Mouse (Mus musculus): ENCODE data around the gene Dnah1. TPM values are rescaled to one million over a fixed set of nuclear protein-coding genes. Genes with fewer than 3 reads are reported as not detected.

Dnah1 gene
- polyA plus RNA-seq (2016; fragmentation: Nextera tagmentation; extraction: Ambion mirVana) = 4.7 and 5.0 TPM in 2 replicates

DNA sequence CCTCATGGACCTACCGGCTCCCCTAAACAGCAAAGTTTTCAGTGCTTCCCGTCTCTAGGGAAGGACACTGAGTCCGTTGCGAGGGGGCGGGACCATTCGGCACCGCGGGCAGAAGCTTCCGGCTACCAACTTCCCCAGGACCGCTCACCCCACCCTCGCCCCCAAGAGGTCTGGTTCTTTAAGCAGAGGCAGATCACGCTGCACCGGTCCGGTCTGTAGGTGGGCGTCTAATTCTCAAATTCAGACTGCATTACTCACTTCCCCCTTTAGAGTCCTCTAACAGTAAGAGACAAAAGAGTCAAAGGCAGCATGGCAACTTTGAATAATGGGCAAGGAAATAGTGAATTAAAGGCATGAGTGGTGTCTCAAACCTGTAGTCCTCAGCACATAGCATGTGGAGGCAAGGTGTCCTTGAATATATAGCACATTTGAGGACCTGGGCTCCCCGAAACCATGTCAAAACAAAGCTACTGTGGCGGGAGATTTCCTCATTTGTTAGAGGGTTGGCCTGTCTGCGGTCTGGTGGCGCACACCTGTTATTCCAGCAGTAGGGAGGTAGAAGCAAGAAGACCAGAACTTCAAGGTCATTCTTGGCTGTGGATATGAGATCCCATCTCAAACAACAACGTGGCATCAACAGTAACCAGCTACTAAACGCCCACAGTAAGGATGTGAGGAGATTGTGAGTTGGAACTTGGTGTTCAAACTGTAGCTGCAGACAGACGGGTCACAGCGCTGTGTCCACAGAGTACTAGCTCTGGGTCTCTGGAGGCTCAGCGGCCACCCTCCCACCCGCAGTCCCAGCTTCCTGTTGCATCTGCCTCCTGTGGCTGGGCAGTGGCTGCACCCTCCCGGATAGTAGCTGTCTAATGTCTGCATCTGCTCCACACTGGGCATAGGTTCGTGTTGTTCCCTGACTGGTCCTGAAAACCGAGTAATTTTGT lies at the start of gene Dnah1:
Dnah1 (minus strand) TSS at position 48 of the 944 bp plus-strand sequence.
- DNase-seq (ENCODE audit: low spot score) = peak; percentile 64
- Histone ChIP-seq H3K4me3 (peak within 1 kb of the TSS; percentile 54), H3K27ac (replicated peaks) (peak within 1 kb of the TSS; percentile 63), H3K27me3 (replicated peaks; ENCODE audit: low read depth, poor library complexity, severe bottlenecking) (peaks cover 15% of the 10 kb centered on the region), H3K4me1 (peaks cover 12% of the 10 kb centered on the region), H3K9me3 (no peaks in the 10 kb centered on the region), H3K36me3 (replicated peaks) (no peaks in the 10 kb centered on the region)
- 35% methylated on average over 28 of the region's 28 CpGs for WGBS

- WGBS = 90% methylated on average over 3 of the region's 3 CpGs
Measured at GRCm38 (mm10) chr14:31369377-31369776, 45.7 kb upstream of the Dnah1 start.

DNA sequence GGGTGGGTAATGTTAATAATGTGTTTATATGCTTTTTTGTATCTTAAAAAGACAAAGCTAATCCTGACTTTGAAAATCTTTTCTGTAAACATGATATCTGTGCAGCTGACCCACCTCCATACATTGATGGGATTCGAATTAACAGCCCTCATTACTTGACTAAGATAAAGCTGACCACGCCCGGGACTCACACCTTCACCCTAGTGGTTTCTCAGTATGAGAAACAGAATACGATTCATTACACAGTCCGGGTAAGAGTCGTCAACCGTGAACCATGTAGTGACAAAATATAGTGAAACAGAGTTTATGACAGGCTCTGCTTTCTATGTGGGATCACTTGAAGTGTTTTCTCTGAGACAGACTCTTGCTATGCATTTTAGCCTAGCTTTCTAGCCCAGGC lies 44.3 kb upstream of the Dnah1 start:
- WGBS = 94% methylated on average over 7 of the region's 7 CpGs
- Histone ChIP-seq H3K4me1 (no peaks in the 10 kb centered on the region), H3K4me3 (no peak overlapping the region), H3K36me3 (replicated peaks) (peaks cover 80% of the 10 kb centered on the region), H3K27me3 (replicated peaks; ENCODE audit: low read depth, poor library complexity, severe bottlenecking) (no peaks in the 10 kb centered on the region), H3K27ac (replicated peaks) (no peak overlapping the region), H3K9me3 (no peaks in the 10 kb centered on the region)
- no peak for DNase-seq (ENCODE audit: low spot score)

More at GRCm38 (mm10) chr14:31369377-31369776, 45.7 kb upstream of the Dnah1 start:
- peaks cover 80% of the 10 kb centered on the region for H3K36me3 ChIP-seq (replicated peaks)
- no peaks in the 10 kb centered on the region for H3K9me3 ChIP-seq
- H3K4me1 ChIP-seq = no peaks in the 10 kb centered on the region
- DNase-seq (ENCODE audit: low spot score) = no peak
- no peaks in the 10 kb centered on the region for H3K27me3 ChIP-seq (replicated peaks; ENCODE audit: low read depth, poor library complexity, severe bottlenecking)
- H3K27ac ChIP-seq (replicated peaks) = no peak overlapping the region
- no peak overlapping the region for H3K4me3 ChIP-seq

DNA sequence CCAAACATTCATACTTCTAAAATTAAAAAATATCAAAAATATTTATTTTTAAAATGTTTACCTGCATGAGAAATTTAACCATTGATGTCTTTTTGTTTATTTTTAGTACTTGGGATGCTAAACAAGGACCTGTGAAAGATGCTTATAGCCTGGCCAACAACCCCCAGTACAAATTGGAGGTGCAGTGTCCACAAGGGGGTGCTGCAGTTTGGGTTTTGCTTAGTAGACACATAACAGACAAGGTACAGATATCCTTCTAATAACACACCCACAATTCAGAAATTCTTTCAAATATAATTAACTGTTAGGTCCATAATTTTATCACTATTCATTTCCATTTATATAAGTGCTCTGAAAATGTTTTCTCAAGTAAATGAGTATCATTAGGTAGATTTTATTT lies 41.7 kb upstream of the Dnah1 start:
- Histone ChIP-seq H3K36me3 (replicated peaks) (peaks cover 71% of the 10 kb centered on the region), H3K27me3 (replicated peaks; ENCODE audit: low read depth, poor library complexity, severe bottlenecking) (no peaks in the 10 kb centered on the region), H3K4me1 (no peaks in the 10 kb centered on the region), H3K9me3 (no peaks in the 10 kb centered on the region), H3K4me3 (no peak overlapping the region), H3K27ac (replicated peaks) (no peak overlapping the region)
- DNase-seq (ENCODE audit: low spot score) = peak; percentile 66

DNA sequence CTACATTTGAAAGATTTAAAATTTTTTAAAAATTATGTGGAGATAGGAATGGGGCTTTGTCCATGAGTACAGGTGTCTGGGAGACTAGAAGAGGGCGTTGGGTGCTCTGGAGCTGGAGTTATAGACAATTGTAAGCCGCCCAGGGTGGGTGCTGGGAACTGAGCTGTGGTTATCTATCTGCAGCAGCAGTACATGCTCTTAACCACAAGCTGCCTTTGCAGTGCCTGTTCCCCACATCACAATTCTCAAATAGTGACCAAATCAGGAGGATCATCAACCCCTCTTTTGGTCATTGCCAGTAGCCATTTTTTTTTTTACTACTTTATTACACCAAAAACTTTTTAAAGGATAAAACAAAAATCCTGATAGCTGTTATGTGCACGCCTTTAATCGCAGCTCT lies 40.9 kb upstream of the Dnah1 start:
- Histone ChIP-seq H3K4me3 (no peak overlapping the region), H3K36me3 (replicated peaks) (peaks cover 65% of the 10 kb centered on the region), H3K27me3 (replicated peaks; ENCODE audit: low read depth, poor library complexity, severe bottlenecking) (no peaks in the 10 kb centered on the region), H3K9me3 (no peaks in the 10 kb centered on the region), H3K4me1 (no peaks in the 10 kb centered on the region), H3K27ac (replicated peaks) (no peak overlapping the region)
- WGBS = 94% methylated on average over 4 of the region's 4 CpGs
- DNase-seq (ENCODE audit: low spot score) = no peak

DNA sequence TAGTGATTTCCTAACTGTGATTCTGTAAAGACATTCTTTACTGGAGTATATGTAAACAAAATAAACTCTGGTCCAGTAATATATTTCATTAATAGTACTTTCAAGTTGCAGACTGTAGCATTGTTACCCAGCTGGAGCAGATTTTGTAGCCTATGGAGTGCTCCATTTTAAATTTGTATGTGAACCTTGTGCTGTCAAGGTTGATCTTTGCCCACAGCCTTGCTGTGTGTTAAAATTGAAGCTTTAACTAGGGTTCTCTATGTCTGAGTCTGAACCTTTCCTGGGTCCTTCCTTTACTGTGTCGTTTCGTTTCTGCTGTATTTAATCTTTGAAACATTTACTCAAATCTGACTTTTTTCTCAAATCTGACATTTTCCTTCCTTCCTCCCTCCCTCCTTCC lies 38.5 kb upstream of the Dnah1 start:
- H3K9me3 ChIP-seq = no peaks in the 10 kb centered on the region
- WGBS = 91% methylated on average over 2 of the region's 2 CpGs
- no peaks in the 10 kb centered on the region for H3K4me1 ChIP-seq
- no peak overlapping the region for H3K4me3 ChIP-seq
- H3K27ac ChIP-seq (replicated peaks) = no peak overlapping the region
- DNase-seq (ENCODE audit: low spot score) = no peak
- no peaks in the 10 kb centered on the region for H3K27me3 ChIP-seq (replicated peaks; ENCODE audit: low read depth, poor library complexity, severe bottlenecking)
- peaks cover 65% of the 10 kb centered on the region for H3K36me3 ChIP-seq (replicated peaks)

GRCm38 (mm10) chr14:31345367-31345766 lies 21.7 kb upstream of the Dnah1 start:
- no peaks in the 10 kb centered on the region for H3K27me3 ChIP-seq (replicated peaks; ENCODE audit: low read depth, poor library complexity, severe bottlenecking)
- no peaks in the 10 kb centered on the region for H3K4me1 ChIP-seq
- H3K36me3 ChIP-seq (replicated peaks) = peaks cover 61% of the 10 kb centered on the region
- H3K4me3 ChIP-seq = no peak overlapping the region
- no peaks in the 10 kb centered on the region for H3K9me3 ChIP-seq
- no peak overlapping the region for H3K27ac ChIP-seq (replicated peaks)
- WGBS = 90% methylated on average over 1 of the region's 1 CpGs
- DNase-seq (ENCODE audit: low spot score) = no peak

GRCm38 (mm10) chr14:31343241-31343640 lies 19.5 kb upstream of the Dnah1 start:
- Histone ChIP-seq H3K36me3 (replicated peaks) (peaks cover 49% of the 10 kb centered on the region), H3K4me1 (no peaks in the 10 kb centered on the region), H3K27me3 (replicated peaks; ENCODE audit: low read depth, poor library complexity, severe bottlenecking) (no peaks in the 10 kb centered on the region), H3K4me3 (no peak overlapping the region), H3K27ac (replicated peaks) (no peak overlapping the region), H3K9me3 (no peaks in the 10 kb centered on the region)
- DNase-seq (ENCODE audit: low spot score) = no peak
- WGBS = 84% methylated on average over 8 of the region's 8 CpGs

DNA sequence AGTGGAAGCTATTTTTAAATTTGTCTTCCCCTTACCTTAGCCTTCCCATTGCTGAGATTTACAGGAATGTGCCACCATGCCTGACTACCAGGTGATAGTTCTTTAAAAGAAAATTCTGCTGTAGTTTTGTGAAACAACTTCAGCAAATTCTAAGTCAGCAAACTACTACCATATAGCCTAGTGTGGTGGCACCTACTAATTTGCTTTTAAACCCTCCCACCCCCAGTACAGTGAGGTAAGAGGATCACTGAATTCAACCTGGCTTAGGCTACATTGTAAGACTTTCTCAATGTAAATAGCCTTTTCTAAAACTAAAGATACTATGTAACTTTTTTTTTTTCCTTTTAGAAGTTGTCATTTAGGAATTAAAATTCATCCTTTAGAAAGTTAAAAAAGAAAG lies 14.3 kb upstream of the Dnah1 start:
- peaks cover 21% of the 10 kb centered on the region for H3K36me3 ChIP-seq (replicated peaks)

GRCm38 (mm10) chr14:31337406-31337805 lies 13.7 kb upstream of the Dnah1 start:
- peaks cover 20% of the 10 kb centered on the region for H3K36me3 ChIP-seq (replicated peaks)
- H3K4me3 ChIP-seq = peak overlapping the region; percentile 81
- DNase-seq (ENCODE audit: low spot score) = no peak
- peaks cover 10% of the 10 kb centered on the region for H3K4me1 ChIP-seq
- H3K27me3 ChIP-seq (replicated peaks; ENCODE audit: low read depth, poor library complexity, severe bottlenecking) = no peaks in the 10 kb centered on the region
- 0 out of 2 replicates have a peak overlapping the region, but pooled peaks have one; percentile 92 for H3K27ac ChIP-seq (replicated peaks)
- no peaks in the 10 kb centered on the region for H3K9me3 ChIP-seq
- WGBS = 51% methylated on average over 7 of the region's 7 CpGs

More for the DNA sequence above, 14.3 kb upstream of the Dnah1 start:
- H3K4me1 ChIP-seq = peaks cover 10% of the 10 kb centered on the region
- DNase-seq (ENCODE audit: low spot score) = no peak
- no peaks in the 10 kb centered on the region for H3K27me3 ChIP-seq (replicated peaks; ENCODE audit: low read depth, poor library complexity, severe bottlenecking)
- peak overlapping the region; percentile 81; the same call in 1 of the 2 replicates for H3K4me3 ChIP-seq
- H3K9me3 ChIP-seq = no peaks in the 10 kb centered on the region
- H3K27ac ChIP-seq (replicated peaks) = no peak overlapping the region

- WGBS = under 1% methylated on average over 78 of the region's 78 CpGs
- H3K36me3 ChIP-seq (replicated peaks) = peaks cover 12% of the 10 kb centered on the region; the same call in 1 of the 2 replicates
- H3K4me1 ChIP-seq = peaks cover 10% of the 10 kb centered on the region
- H3K27me3 ChIP-seq (replicated peaks; ENCODE audit: low read depth, poor library complexity, severe bottlenecking) = peaks cover under 1% of the 10 kb centered on the region; the same call in 1 of the 2 replicates
- peak within 1 kb of the TSS; percentile 92 for H3K27ac ChIP-seq (replicated peaks)
- peak within 1 kb of the TSS; percentile 81 for H3K4me3 ChIP-seq
- H3K9me3 ChIP-seq = no peaks in the 10 kb centered on the region
- peak; percentile 100 for DNase-seq (ENCODE audit: low spot score)
Measured at GRCm38 (mm10) chr14:31336369-31337155, 12.9 kb upstream of the Dnah1 start, which contains the start of gene Capn7. Gene Capn7, plus strand, starts transcription at chr14:31336638.

GRCm38 (mm10) chr14:31335765-31336164 lies 12.1 kb upstream of the Dnah1 start:
- Histone ChIP-seq H3K9me3 (no peaks in the 10 kb centered on the region), H3K4me1 (peaks cover 10% of the 10 kb centered on the region), H3K27me3 (replicated peaks; ENCODE audit: low read depth, poor library complexity, severe bottlenecking) (peaks cover 9% of the 10 kb centered on the region; the same call in 1 of the 2 replicates), H3K27ac (replicated peaks) (no peak overlapping the region; the same call in 1 of the 2 replicates), H3K36me3 (replicated peaks) (peaks cover 5% of the 10 kb centered on the region; the same call in 1 of the 2 replicates), H3K4me3 (peak overlapping the region; percentile 81)
- WGBS = 53% methylated on average over 3 of the region's 3 CpGs
- DNase-seq (ENCODE audit: low spot score) = no peak
